Mouse (Mus musculus): ENCODE results near the gene Iglon5.

DNA sequence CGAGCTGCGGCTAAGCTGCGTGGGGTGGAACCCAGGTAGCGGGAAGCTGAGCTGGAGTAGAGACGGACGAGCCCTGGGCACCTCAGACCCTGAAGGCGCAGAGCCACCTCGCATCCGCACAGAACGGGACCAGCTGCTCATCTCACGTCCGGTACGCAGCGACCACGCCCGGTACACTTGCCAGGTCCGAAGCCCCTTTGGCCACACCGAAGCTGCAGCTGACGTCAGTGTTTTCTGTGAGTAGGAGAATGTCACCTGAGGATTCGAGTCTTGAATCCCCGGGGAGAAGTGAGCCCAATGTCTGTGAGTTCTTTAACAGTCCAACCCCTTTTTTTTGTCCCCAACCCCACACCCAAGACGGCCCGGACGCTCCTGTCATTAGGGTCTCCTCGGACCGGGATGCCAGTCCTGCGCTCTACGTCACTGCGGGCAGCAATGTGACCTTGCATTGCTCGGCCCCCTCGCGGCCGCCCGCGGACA lies 25.0 kb downstream of the Iglon5 start:
- TF ChIP-seq GATA1 (IDR thresholded peaks at IDR 0.05; ENCODE audit: borderline replicate concordance, low read length): no peak
- TF ChIP-seq FLI1 (IDR thresholded peaks at IDR 0.05; ENCODE audit: low read length): no peak
